Mouse (Mus musculus) retina, postnatal 7 days (tissue): ENCODE measurements around the gene Rbms1.

Source experiments
- DNase-seq: peaks from one replicate; pipeline ENCODE4 v3.0.0-alpha.2; 2012; ENCODE audit warnings: low read depth, low spot score

The Rbms1 gene

DNA sequence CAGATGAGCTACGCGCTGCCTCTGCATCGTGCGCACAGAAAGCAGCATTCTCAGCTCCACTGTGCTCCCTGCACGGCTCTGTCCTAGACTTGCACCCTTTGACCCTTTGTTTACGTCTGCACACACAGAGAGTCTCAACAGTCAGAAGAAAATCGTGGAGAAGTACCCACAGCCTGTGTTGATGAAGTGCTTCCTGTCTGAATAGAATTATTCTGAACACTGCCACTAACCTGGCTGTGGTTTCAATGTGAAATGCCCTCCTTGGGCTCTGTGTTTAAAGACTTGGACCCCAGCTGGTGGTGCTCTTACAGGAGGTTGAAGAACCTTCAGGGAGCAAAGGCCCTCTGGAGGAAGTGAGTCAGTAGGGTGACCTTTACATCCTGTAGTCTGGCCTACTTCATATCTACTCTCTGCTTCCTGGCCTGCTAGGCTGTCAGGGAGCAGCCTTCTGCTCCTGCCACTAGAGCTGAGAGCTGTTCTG lies 153.5 kb downstream of the Rbms1 start:
- no peak for DNase-seq

DNA sequence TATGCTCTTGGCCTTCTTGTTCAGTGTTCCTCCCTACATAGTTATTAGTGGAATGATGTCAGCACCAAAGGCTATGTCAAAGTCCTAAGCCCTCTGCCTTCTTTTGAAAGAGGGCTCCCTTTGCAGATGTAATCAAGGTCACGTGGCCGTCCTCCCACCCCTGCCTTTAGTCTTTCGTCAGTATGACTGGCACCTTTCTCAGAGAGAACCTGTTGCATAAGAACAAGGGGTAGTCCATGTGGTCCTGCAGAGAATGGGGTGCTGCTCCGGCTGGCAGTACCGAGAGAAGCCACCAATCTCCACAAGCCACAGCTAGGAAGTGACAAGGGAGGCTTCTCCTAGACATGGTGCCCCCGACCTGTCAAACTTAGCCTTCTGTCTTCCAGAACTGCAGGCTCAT lies 154.2 kb downstream of the Rbms1 start:
- DNase-seq, result no peak

DNA sequence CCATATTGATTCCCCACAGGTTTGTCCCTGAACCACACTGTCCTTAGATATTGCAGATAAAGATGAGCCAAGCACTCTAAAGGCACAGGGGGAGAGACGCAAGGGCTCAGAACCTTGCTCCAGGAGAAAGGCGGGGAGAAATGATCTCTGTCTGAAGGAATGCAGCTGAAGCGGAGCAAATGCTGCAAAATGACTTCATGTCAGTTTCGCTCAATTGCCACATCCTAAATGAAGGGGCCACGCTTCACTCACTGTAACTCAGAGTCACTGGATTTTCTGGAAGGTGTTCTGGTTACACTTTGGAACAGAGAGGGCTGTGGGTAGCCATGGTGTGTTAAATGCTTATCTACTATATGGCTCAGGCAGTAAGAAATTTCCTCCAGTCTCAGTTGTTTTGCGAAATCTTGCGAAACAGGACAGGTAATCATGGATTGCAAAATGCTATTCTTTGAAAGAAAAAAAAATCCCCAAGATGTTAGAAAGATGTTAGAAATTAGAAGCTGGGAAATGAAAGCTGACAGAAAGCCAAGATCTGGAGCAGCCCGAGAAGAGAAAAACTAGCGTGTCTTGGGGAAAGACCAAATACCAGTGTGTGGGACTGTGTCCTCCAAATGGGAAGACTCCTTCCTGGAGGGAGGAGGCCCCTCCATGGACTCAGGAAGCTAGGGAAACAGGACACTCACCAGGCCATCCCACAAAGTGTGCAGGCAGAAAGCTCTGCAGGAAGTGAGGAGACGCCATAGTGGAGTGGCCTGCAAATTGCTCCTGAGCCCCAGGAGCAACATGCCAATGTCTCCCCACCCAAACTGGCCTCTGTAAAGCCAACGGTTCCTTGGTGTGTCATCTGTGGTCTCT lies 155.4 kb downstream of the Rbms1 start:
- DNase-seq, result no peak

DNA sequence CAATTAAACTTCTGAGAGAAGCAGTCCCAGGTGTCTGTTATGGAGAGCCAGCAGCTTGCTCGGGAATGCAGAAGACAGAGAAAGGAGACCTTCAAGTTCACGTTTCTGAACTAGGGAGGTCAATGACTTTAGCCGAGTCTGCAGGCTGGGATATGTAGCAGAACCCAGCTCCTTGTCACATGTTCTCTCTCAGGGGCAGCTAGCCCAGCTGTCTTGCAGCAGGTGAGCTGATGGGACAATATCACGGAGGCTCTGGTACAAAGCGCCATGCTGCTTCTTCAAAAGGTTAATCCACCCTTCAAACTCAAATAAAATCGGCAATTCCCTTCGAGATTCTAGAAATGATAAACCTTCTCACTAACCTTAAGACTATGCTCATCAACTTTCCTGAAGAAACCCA lies 158.2 kb downstream of the Rbms1 start:
- no peak for DNase-seq

GRCm38 (mm10) chr2:60803377-60803776 lies 159.6 kb downstream of the Rbms1 start:
- DNase-seq, result no peak

GRCm38 (mm10) chr2:60802828-60803227 lies 160.2 kb downstream of the Rbms1 start:
- no peak for DNase-seq

DNA sequence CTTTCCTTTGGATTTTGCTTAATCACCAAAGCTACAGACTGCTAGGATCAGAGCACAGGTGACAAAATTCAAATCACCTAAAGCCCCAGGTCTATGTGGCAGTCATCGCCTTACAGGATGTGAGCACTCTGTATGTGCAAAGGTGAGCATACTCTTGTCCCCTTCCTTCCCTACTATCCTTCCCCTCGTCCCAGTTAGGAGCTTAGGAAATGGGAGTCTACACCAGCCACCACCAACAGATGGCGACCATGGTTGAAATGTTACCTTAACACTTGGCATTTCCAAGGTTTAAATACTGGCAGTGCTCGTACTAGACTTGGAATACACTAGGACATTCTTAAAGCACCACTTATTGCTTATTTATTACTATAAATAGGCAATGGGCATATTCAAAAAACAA lies 160.8 kb downstream of the Rbms1 start:
- DNase-seq, result no peak

- DNase-seq, result no peak
Observed at GRCm38 (mm10) chr2:60801571-60802155, 161.3 kb downstream of the Rbms1 start.

DNA sequence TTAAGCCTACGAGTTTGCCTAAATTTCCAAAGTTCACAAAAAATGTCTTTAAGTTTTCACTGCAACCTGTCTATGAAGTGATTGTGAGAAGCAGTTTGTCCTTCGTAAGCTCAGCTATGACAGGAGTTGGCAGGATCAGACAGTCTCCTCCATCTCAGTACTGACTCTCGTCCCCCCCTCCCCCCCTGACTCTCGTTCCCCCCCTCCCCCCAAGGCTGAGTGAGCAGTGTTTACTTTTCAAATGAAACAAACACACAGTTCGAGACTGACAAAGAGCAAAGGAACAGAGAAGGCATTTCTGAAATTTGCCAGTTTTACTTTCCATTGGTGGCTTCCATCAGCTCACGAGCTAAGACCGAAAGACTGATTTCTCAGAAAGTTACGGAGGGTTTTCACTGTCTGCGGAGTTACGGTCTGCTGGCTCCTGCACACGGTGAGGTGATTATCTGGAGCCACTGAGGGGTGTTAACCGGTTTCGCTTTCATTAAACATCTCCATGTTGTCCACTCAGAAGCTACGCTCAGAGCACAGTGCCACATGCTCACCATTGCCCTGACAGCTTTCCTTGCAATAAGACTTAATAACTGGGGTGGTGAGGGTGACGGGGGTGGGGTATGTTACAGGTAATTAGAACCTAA lies 162.0 kb downstream of the Rbms1 start:
- no peak for DNase-seq

DNA sequence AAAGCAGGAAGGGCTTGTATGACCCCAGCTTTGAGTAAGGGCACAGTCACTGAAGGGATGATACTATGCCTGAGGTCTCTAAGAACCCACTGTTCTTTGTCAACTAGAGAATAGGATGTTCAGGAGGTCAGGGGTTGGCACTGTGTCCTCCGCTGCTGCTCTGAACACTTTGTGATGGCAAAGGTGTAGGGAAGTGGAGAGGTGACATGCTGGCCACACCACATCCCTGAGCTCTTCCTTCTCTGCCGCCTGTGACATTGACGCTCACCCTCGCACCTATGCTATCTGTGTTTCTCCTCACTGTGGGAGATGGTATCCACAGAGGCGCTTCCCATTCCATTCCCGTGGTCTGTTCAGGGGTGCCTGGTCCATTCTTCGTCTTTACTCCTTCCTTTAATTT lies 163.2 kb downstream of the Rbms1 start:
- DNase-seq, result no peak

DNA sequence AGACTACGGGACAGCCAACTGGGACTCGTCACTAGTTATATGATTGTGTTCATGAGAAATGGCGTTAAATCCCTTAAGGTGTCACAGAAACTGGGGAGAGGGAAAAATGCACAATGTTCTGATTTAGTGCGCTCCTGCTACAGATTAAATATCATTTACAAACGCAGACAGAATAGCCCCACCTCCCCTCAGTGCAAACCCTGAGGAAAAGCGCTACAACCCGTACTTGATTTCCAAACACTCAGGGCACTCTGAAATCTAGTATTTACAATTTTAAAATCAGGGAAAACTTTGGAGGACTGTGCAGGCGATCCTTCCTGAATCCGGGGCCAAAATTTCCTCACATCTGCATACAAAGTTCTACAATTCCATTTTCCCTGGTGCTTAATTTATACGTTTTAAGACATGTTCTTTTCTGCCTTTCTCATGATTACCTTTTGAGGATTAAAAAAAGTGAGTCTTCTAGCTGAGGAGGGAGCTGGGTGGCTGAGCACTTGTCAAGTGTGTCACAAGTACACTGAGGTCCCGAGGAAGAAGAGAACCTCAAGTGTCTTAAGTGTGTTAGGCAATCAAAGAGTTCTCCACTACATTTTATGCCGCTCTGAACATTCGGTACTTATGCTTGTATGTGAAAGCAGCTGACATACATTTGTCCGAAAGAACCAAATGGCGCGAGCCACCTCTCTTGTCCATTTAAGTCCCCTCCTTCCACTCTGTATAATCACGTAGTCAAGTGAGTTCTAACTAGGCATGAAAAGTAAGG lies 164.0 kb downstream of the Rbms1 start:
- no peak for DNase-seq

DNA sequence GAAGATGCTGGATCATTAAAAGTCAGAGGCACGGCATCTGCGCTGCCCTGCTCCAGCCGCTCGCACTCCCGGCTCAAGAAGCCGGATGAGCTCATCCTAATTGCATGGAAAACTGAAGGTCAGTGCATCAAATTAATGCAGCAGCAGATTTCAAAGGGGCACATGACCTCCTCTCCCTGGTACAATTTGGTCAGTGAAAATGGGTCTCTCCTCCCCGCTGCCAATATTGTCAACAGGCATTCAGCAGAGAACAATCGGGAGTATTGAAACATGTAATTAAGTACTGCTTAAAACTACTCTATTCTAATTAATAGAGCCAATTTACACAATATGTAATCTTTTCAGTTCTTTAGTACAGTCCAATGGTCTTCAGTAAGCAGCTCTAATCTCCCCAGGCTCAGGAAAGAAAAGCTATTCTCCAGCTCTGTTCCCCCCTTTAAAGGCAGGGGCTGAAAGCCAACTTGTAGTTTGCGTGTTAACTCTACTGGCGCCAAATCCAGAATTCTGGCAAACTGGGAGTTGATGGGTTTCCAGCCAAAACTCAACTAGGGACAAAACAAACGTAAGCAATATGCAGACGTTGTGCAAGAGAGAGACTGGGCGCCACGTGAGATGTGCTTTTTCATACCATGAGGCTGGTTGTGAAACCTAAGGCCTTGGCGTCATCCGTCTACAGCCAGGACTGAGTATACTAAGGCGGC lies 165.9 kb downstream of the Rbms1 start:
- no peak for DNase-seq

DNA sequence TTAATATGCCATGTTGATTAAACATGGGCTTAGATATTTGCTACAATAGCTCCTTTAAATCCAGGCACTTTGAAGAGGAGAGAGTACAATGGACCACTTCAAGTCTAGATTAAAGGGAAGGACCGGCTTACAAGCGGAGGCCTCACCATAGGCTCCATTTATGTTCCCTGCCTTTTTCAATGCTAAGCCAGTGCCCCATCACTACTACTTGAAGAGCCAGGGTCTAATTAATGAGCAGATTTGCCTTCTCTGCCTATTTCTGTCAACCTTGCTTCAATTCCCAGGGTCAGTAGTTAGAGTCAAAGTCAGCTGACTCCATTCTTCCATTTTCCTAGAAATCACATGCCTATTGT lies 166.4 kb downstream of the Rbms1 start:
- no peak for DNase-seq

GRCm38 (mm10) chr2:60795861-60796260 lies 167.1 kb downstream of the Rbms1 start:
- no peak for DNase-seq

GRCm38 (mm10) chr2:60792506-60792905 lies 170.5 kb downstream of the Rbms1 start:
- DNase-seq, result no peak

GRCm38 (mm10) chr2:60789126-60789525 lies 173.9 kb downstream of the Rbms1 start:
- DNase-seq, result no peak

DNA sequence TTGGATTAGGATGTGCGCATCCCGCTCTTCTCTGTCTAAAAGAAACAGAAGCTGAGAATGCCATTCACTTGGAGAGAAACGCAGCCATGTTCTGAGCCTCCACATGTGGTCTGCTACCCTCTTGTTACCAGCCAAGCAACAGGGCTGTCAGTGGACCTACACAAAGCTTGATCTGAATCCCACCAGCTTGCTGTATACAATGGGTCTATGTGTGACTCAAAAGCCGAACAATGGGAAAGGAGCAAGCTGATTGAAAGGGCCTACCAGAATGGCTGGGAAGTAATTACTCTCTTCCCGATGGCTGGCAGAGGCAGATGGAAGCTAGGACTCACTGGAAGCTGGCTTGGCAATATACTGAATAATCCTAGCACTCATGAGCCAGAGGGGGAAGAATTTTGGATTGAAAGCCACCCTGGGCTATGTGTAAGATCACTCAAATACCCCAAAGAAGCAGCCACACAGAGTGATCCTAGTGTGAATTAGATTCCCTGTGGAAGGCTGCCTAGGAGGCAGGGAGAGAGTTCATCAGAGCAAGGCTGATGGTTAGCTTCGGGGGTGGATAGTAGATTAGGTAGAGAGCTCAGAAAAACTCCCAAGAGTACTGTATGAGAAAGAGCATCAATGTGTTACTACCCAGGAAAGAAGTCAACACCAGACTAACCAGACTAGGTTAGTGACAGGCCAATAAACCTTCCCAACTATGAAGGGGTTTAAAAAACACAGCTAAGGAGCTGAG lies 174.7 kb downstream of the Rbms1 start:
- no peak for DNase-seq

GRCm38 (mm10) chr2:60787088-60787487 lies 175.9 kb downstream of the Rbms1 start:
- no peak for DNase-seq

DNA sequence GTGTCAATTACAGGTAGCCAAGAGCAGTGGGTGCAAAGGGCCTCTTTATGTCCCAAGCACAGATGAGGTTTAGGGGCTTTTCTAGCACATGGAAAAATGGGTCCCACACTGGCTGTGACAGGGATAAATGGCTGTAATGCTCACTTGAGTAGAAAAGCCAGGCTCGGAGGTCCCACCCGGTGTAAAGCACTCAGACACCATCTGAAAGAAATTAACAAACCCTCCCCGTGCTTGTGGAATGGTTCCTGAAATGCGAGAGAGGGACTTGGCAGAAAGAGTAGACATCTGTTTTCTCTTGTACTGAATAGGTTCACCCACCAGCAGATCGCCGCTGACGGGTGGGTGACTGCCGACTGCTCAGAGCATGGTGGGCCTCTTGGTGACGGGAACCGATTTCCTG lies 176.7 kb downstream of the Rbms1 start:
- no peak for DNase-seq

DNA sequence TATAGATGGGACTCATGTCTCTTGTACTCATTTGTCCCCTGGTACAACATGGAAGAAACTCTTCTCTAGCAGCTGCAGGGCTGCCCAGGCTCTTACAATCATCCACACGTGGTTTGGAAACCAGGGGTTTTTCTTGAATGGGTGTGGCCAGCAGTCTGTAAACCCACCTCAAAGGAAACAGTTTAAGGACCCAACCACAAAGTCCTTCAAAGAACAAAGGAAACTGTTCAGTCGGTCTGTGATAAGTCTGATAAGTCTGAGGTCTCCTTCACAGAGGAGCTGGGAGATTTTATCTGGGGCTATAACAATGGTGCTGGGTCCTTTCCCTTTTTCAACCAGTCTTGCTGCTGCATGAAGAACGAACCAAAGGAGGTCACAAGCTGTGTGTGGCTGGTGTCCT lies 188.5 kb downstream of the Rbms1 start:
- no peak for DNase-seq

- DNase-seq, result no peak
Observed at GRCm38 (mm10) chr2:60773592-60773991, 189.4 kb downstream of the Rbms1 start.
